Mouse (Mus musculus): Measurements from ENCODE around the gene Mecom.

Gene Mecom

GRCm38 (mm10) chr3:30483006-30483684 is 64.7 kb downstream of the Mecom start:
- no peak for DNase-seq (ENCODE audit: low spot score)

DNA sequence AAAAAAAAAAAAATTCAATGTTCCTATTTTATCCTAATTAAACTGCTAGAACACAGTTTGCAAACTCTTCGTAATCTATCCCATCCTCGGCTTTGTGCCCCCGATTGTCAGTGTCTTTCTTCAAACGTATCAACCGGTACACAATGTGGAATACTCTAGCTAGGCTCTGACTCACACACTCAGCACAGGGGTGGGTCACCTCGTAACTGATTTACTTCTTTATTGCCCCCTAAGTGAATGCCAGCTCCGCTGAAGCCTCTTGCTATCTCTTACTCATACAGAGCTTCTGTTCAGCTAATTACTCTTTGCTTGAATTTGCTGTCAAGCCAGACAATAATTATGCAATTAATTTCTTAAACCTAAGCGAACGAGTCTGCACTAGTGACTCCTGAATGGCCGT is 66.1 kb downstream of the Mecom start:
- DNase-seq (ENCODE audit: low spot score): no peak

DNA sequence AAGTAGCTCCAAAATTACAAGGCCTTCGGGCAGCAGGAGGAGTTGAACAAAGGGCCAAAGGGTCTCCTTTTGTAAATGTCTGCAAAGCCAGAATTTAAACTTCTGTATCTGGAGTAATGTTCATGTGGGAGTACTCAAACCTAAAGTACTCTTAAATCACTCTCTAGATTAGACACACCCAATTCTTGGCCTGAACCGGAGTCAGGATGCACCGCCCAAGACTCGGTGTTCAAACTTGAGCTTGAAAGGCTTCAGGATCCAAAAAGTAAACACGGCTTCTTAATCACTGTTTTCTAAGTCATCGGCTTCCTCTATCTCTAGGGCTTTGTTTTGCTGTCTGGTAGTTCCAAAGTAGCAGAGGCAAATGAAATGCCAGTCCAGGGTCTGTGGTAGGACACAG is 67.3 kb downstream of the Mecom start:
- DNase-seq (ENCODE audit: low spot score): no peak

GRCm38 (mm10) chr3:30478252-30478651 is 69.6 kb downstream of the Mecom start:
- DNase-seq (ENCODE audit: low spot score): no peak

DNA sequence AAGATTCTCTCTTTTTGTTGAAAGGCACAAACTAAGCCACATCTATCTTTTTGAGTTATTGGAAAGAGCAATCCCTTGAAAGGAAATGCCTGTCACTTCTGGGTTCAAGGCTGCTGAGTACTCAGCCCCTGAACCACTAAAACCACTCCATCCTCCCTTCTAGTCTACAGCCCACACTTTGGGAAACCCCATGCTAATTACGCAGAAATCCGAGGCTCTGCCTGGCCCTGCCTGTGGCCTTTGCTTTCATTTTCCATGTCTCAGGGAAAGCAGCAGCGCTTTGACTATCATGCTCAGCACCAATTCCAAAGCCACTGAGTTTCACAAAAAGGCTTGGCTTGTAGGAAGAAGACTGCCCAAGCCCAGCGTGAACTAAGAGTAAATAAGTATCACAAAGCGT is 70.8 kb downstream of the Mecom start:
- no peak for DNase-seq (ENCODE audit: low spot score)

- DNase-seq (ENCODE audit: low spot score): no peak
These were observed 72.2 kb downstream of the Mecom start for GRCm38 (mm10) chr3:30475591-30475990.

DNA sequence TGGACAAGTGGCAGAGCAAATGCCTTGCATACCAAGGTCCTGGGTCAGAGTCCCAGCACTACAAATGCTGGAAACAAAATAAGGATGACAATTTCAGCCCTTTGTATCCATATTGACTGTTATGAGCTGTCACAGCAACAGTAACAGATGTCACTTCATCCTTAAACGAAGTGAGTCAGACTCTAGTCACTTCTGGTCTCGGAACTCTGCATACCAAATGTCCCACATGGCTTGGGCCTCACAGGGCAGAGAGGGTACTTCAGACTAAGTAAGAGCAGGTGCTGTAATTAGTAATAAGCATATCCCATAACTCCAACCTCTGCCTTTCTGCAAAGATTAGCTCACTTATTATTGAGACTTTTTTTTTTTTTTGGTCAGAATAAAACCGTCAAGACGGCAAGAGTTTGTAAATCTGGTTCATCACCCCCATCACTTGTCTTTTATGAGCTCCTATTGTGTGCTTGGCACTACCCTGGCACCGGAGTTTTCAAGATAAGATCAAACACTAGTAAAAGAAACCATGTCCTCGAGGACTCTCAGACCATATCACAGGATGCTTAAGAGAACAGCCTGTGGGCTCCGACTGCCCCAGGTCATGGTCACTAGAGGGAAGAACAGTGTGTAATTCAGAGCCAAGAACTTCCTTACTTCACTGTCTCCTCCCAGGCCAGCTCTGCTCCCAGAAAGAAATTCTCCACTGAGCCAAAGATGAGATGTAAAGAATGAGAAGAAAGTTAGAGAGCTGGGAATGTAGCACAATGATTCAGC is 79.6 kb downstream of the Mecom start:
- no peak for DNase-seq (ENCODE audit: low spot score)

GRCm38 (mm10) chr3:30466031-30466650 is 81.7 kb downstream of the Mecom start:
- DNase-seq (ENCODE audit: low spot score): no peak

DNA sequence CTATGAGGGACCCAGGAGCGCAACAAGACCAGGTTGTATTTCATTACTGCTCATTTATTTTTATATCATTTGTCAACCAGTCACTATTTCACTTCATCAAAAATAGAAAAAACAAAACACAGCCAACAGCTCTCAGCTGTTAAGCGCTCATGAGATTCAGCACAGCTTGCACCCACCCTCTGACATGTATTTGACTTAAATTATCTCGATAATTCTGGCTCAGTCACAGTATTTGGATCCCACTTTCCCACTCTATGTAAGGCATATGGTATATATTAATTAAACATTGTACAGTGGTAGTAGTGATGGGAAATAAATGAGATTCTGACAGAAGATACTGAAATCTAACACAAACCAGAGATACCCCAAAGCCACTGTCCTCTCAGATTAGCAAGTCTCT is 83.3 kb downstream of the Mecom start:
- DNase-seq (ENCODE audit: low spot score): no peak

DNA sequence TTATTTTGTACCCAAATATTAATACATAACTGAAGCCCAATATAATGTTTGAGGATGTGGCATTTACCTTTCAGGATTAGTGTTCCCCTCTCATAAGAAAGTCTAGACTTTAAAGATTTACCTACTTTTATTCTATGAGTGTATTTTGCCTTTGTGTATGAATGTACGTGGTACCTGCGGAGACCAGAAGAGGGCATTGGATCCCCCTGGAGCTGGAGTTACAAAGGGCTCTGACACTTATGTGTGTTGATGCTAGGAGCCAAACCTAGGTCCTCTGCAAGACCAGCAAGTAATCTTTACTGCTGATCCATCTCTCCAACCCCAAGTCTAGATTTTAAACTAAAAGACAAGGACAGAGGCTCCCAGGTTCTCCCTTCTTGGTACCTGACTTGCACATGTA is 86.0 kb downstream of the Mecom start:
- no peak for DNase-seq (ENCODE audit: low spot score)

DNA sequence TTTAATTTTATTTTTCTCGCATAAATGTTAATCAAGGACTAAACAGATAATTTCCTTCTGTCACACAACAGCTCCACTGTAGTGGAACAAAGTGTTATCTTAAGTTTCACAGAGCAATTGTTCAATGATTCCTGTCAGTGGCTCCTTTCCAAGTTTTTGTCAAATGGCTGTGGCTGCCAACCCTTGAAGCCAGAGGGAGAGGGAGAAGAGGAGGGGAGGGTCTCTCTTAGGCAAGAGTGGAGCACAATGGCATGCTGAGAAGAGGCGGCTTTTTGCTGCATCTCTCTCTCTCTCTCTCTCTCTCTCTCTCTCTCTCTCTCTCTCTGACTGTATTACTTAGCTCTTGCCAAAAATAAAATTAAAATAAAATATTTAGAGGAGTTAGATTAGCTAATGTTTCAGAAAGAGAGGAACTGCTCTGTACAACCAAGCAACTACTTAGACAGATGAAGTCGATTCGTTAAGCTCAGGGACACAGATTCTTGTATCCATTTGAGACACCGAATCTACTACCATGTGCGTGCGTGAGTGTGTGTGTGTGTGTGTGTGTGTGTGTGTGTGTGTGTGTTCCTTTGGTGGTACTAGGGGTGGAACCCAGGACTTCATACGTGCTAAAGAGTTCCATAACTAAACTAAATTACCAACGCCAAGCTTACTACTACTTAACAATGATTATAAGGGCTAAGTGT is 86.8 kb downstream of the Mecom start:
- no peak for DNase-seq (ENCODE audit: low spot score)

GRCm38 (mm10) chr3:30459626-30460025 is 88.2 kb downstream of the Mecom start:
- DNase-seq (ENCODE audit: low spot score): no peak

DNA sequence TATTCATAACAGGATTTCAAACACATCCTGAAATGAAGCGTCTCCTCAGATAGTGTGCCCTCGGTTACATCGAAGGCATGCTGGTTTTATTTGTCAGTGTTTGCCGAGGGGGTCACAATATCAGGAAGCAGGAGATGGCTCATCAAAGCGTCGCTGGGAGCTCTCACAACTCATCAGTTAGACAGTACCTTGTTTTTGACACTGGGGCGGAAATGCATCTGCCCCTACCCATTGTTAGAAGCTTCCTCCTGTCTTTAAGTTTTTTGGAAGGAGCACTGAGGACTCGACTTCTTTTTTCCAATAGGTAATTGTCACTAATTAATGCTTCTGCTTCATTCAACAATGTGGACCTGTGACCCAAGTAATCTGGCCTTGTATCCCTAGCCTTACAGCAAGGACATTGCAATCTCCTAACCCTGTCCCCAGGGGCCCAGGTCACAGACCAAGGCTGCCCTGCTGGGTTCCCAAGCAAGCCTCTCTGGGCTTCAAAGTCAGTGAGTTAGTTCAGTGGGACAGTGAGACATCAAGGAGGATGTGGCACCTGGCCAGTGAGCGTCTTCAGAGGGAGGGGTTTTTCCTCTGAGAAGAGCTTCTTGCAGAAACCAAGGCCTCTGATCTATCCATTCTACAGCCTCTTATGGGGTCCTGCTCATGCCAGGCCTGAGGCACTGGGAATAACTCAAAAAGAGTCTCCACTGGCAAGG is 89.7 kb downstream of the Mecom start:
- DNase-seq (ENCODE audit: low spot score): no peak

- no peak for DNase-seq (ENCODE audit: low spot score)
These were observed 91.9 kb downstream of the Mecom start for GRCm38 (mm10) chr3:30455902-30456301.

DNA sequence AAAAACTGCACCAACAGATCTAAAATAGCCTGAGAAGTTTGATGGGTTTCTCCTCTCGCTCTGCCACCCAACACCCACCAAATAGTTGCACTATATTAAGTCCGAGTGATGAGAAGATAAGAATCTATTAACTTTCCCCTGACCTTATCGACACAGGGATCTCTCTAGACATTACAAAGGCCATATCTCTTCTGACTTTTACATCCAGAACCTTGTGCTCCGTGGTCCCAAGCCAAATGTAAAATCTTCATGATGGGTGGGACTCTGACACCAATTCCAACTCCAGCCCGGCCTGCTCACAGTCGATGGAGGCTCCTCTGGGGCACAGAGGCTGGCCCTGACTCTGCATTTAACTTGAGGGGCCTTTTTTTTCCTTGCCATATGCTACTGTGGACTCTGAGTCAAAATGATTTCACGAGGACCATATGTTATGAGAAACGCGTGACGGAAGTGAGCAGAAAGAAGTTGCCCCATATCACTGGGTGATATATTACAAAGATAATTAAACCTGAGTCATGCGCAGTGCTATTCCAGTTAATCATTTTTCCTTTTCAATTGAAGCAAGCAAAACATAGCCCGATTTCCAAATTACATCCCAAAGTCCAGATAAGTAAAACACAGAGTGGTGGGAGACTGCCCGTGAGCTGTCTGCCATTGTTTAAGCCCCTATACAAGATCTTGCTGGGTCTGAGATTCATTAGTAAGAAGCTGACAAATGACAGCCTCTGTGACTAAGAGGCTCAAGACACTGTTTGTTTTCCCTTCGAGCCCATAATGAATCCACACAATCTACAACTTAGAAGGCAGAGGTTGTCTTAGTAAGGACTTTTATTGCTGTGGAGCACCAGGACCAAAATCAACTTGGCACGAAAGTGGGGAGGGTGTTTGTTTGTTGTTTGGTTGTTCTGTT is 94.0 kb downstream of the Mecom start:
- no peak for DNase-seq (ENCODE audit: low spot score)

GRCm38 (mm10) chr3:30453046-30453445 is 94.8 kb downstream of the Mecom start:
- no peak for DNase-seq (ENCODE audit: low spot score)

GRCm38 (mm10) chr3:30452511-30452910 is 95.3 kb downstream of the Mecom start:
- no peak for DNase-seq (ENCODE audit: low spot score)

DNA sequence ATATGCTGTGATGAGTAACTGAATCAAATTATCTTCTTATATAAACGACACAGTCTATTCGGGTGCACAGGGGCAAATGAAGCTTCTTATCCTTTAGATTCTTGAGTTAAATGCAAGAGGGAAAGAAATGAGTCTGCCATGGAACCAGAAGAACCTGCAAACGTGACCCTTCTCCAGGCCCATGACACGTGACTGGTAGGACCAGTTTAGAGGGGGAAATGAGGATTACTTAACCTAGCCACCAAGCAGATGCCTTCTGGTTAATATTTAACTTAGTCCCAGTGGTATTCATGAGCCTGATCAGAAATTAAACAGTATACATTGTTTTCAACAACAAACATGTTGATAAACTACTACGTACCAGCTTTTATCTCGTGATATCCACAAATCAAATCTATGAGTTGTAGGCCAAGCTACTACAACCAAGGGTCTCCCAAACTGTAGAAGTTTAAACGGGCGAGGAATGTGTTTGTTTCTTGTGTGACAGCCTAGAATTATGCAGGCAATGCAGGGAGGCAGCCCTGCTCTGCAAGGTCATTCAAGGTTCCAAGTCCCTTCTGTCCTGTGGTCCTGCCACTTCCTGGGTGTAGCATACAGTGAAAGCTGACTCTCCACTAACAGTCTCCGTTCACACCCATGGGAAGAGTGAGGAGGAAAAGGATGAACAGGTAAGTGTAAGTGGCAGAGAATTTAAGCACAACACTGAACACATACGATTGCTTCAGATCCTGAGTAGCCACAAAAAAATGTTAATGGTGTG is 97.4 kb downstream of the Mecom start:
- no peak for DNase-seq (ENCODE audit: low spot score)

DNA sequence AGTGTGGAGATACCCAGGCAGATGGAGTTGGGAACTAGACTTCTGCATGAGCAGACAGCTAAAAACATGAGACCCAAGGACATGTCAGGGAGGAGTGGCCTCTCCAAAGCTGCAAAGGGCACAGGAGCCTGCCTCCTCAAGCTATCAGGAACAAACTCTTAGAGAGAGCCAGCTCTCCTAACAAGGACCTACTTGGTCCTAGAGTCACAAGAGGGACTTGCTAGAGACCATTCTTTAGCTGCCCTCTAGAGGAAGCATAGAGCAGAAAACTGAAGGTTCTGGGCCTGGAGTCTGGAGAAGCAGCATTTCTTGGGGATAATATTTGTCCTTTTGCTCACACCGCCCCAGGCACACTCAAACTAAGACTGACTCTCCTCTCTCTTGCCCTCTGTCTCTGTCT is 99.2 kb downstream of the Mecom start:
- DNase-seq (ENCODE audit: low spot score): no peak

- no peak for DNase-seq (ENCODE audit: low spot score)
These were observed 101.8 kb downstream of the Mecom start for GRCm38 (mm10) chr3:30445970-30446442.

Data from MN1 (cell line).